Mouse (Mus musculus): ENCODE data around the gene Zgpat. TPM values are rescaled to one million over a fixed set of nuclear protein-coding genes. Genes with fewer than 3 reads are reported as not detected.

Zgpat gene
- polyA plus RNA-seq, 1 experiment from 2014 or later: 81.9 TPM

GRCm38 (mm10) chr2:181364487-181364859, 255 bp upstream of the Zgpat start:
- H3K36me3 ChIP-seq: peaks cover 38% of the 10 kb centered on the region

GRCm38 (mm10) chr2:181365655-181366075, 937 bp downstream of the Zgpat start:
- peak; percentile 60 for ATAC-seq (ENCODE audit: low FRiP score)
- WGBS: 0% methylated on average over 20 of the region's 20 CpGs
- Histone ChIP-seq H3K4me3 (replicated peaks) (peak overlapping the region; percentile 88), H3K27me3 (replicated peaks) (no peaks in the 10 kb centered on the region), H3K27ac (replicated peaks) (peak overlapping the region; percentile 92), H3K9me3 (replicated peaks) (no peaks in the 10 kb centered on the region), H3K9ac (replicated peaks) (peak overlapping the region; percentile 92), H3K4me1 (peaks cover 50% of the 10 kb centered on the region), H3K36me3 (peaks cover 37% of the 10 kb centered on the region), H3K4me2 (peak overlapping the region; percentile 97)

More at GRCm38 (mm10) chr2:181364487-181364859, 255 bp upstream of the Zgpat start:
- H3K4me1 ChIP-seq: peaks cover 50% of the 10 kb centered on the region
- peak overlapping the region; percentile 92 for H3K9ac ChIP-seq (replicated peaks)
- 13% methylated on average over 14 of the region's 14 CpGs for WGBS
- peak overlapping the region; percentile 88 for H3K4me3 ChIP-seq (replicated peaks)
- ATAC-seq (ENCODE audit: low FRiP score): no peak
- no peaks in the 10 kb centered on the region for H3K9me3 ChIP-seq (replicated peaks)
- peak overlapping the region; percentile 97 for H3K4me2 ChIP-seq
- H3K27ac ChIP-seq (replicated peaks): peak overlapping the region; percentile 92
- H3K27me3 ChIP-seq (replicated peaks): no peaks in the 10 kb centered on the region

GRCm38 (mm10) chr2:181370001-181370400, 5.3 kb downstream of the Zgpat start:
- Histone ChIP-seq H3K36me3 (peaks cover 15% of the 10 kb centered on the region), H3K4me1 (peaks cover 33% of the 10 kb centered on the region), H3K4me3 (replicated peaks) (no peak overlapping the region), H3K27me3 (replicated peaks) (no peaks in the 10 kb centered on the region), H3K9me3 (replicated peaks) (no peaks in the 10 kb centered on the region), H3K9ac (replicated peaks) (no peak overlapping the region), H3K4me2 (no peak overlapping the region), H3K27ac (replicated peaks) (no peak overlapping the region)
- WGBS: 98% methylated on average over 5 of the region's 5 CpGs
- no peak for ATAC-seq (ENCODE audit: low FRiP score)

GRCm38 (mm10) chr2:181375787-181376186, 11.1 kb downstream of the Zgpat start:
- peaks cover 29% of the 10 kb centered on the region for H3K36me3 ChIP-seq
- H3K9me3 ChIP-seq (replicated peaks): no peaks in the 10 kb centered on the region
- no peaks in the 10 kb centered on the region for H3K4me1 ChIP-seq
- 84% methylated on average over 2 of the region's 2 CpGs for WGBS
- no peak overlapping the region for H3K27ac ChIP-seq (replicated peaks)
- ATAC-seq (ENCODE audit: low FRiP score): no peak
- H3K4me2 ChIP-seq: no peak overlapping the region
- H3K27me3 ChIP-seq (replicated peaks): no peaks in the 10 kb centered on the region
- no peak overlapping the region for H3K4me3 ChIP-seq (replicated peaks)
- no peak overlapping the region for H3K9ac ChIP-seq (replicated peaks)

- WGBS: 76% methylated on average over 2 of the region's 2 CpGs
- H3K4me2 ChIP-seq: no peak overlapping the region
- H3K9ac ChIP-seq (replicated peaks): no peak overlapping the region
- ATAC-seq (ENCODE audit: low FRiP score): no peak
- H3K27me3 ChIP-seq (replicated peaks): no peaks in the 10 kb centered on the region
- peaks cover 43% of the 10 kb centered on the region for H3K36me3 ChIP-seq
- H3K4me1 ChIP-seq: no peaks in the 10 kb centered on the region
- H3K27ac ChIP-seq (replicated peaks): no peak overlapping the region
- no peak overlapping the region for H3K4me3 ChIP-seq (replicated peaks)
- H3K9me3 ChIP-seq (replicated peaks): no peaks in the 10 kb centered on the region
These were observed 12.5 kb downstream of the Zgpat start for GRCm38 (mm10) chr2:181377230-181377629.

GRCm38 (mm10) chr2:181378701-181379100, 14.0 kb downstream of the Zgpat start:
- Histone ChIP-seq H3K4me1 (no peaks in the 10 kb centered on the region), H3K27ac (replicated peaks) (no peak overlapping the region), H3K9ac (replicated peaks) (no peak overlapping the region), H3K4me2 (no peak overlapping the region), H3K27me3 (replicated peaks) (no peaks in the 10 kb centered on the region), H3K9me3 (replicated peaks) (no peaks in the 10 kb centered on the region), H3K36me3 (peaks cover 58% of the 10 kb centered on the region), H3K4me3 (replicated peaks) (no peak overlapping the region)
- no peak for ATAC-seq (ENCODE audit: low FRiP score)
- 91% methylated on average over 5 of the region's 5 CpGs for WGBS

- Histone ChIP-seq H3K9ac (replicated peaks) (no peak within 1 kb of the TSS), H3K27ac (replicated peaks) (no peak within 1 kb of the TSS), H3K27me3 (replicated peaks) (no peaks in the 10 kb centered on the region), H3K9me3 (replicated peaks) (no peaks in the 10 kb centered on the region), H3K4me2 (no peak within 1 kb of the TSS), H3K4me1 (peaks cover 1% of the 10 kb centered on the region; the same call in 1 of the 2 replicates), H3K36me3 (peaks cover 68% of the 10 kb centered on the region), H3K4me3 (replicated peaks) (no peak within 1 kb of the TSS)
- ATAC-seq (ENCODE audit: low FRiP score): no peak
- 95% methylated on average over 12 of the region's 12 CpGs for whole genome bisulfite sequencing
These were observed 15.1 kb downstream of the Zgpat start, which contains the start of gene Lime1 for GRCm38 (mm10) chr2:181379778-181380177. Lime1 (plus strand) TSS chr2:181380078.

- Histone ChIP-seq H3K9me3 (replicated peaks) (no peaks in the 10 kb centered on the region), H3K4me2 (no peak overlapping the region), H3K4me1 (peaks cover 4% of the 10 kb centered on the region; the same call in 1 of the 2 replicates), H3K4me3 (replicated peaks) (no peak overlapping the region), H3K36me3 (peaks cover 69% of the 10 kb centered on the region), H3K27me3 (replicated peaks) (no peaks in the 10 kb centered on the region), H3K27ac (replicated peaks) (no peak overlapping the region), H3K9ac (replicated peaks) (no peak overlapping the region)
- ATAC-seq (ENCODE audit: low FRiP score): no peak
- 89% methylated on average over 5 of the region's 5 CpGs for WGBS
These were observed 15.5 kb downstream of the Zgpat start for GRCm38 (mm10) chr2:181380251-181380650.

- peaks cover 4% of the 10 kb centered on the region; the same call in 1 of the 2 replicates for H3K4me1 ChIP-seq
- ATAC-seq (ENCODE audit: low FRiP score): no peak
- no peak overlapping the region for H3K4me2 ChIP-seq
- no peak overlapping the region for H3K4me3 ChIP-seq (replicated peaks)
- H3K27ac ChIP-seq (replicated peaks): no peak overlapping the region
- no peak overlapping the region for H3K9ac ChIP-seq (replicated peaks)
- no peaks in the 10 kb centered on the region for H3K9me3 ChIP-seq (replicated peaks)
- no peaks in the 10 kb centered on the region for H3K27me3 ChIP-seq (replicated peaks)
- H3K36me3 ChIP-seq: peaks cover 69% of the 10 kb centered on the region
- 95% methylated on average over 5 of the region's 5 CpGs for WGBS
These were observed 16.4 kb downstream of the Zgpat start for GRCm38 (mm10) chr2:181381107-181381506.

GRCm38 (mm10) chr2:181381631-181382306, 17.0 kb downstream of the Zgpat start:
- Histone ChIP-seq H3K36me3 (peaks cover 67% of the 10 kb centered on the region), H3K27me3 (replicated peaks) (no peaks in the 10 kb centered on the region)

GRCm38 (mm10) chr2:181384463-181384862, 19.7 kb downstream of the Zgpat start:
- 0 out of 2 replicates have a peak overlapping the region, but pooled peaks have one; percentile 23 for H3K27ac ChIP-seq (replicated peaks)
- H3K9ac ChIP-seq (replicated peaks): no peak overlapping the region
- peaks cover 4% of the 10 kb centered on the region; the same call in 1 of the 2 replicates for H3K4me1 ChIP-seq
- H3K36me3 ChIP-seq: peaks cover 59% of the 10 kb centered on the region
- no peaks in the 10 kb centered on the region for H3K27me3 ChIP-seq (replicated peaks)
- no peak overlapping the region for H3K4me2 ChIP-seq
- 92% methylated on average over 7 of the region's 7 CpGs for WGBS
- H3K4me3 ChIP-seq (replicated peaks): no peak overlapping the region
- ATAC-seq (ENCODE audit: low FRiP score): 0 out of 2 replicates have a peak, but pooled peaks have one; percentile 22
- no peaks in the 10 kb centered on the region for H3K9me3 ChIP-seq (replicated peaks)

More at GRCm38 (mm10) chr2:181381631-181382306, 17.0 kb downstream of the Zgpat start:
- no peak overlapping the region for H3K4me2 ChIP-seq
- H3K9me3 ChIP-seq (replicated peaks): no peaks in the 10 kb centered on the region
- 88% methylated on average over 6 of the region's 6 CpGs for WGBS
- no peak overlapping the region for H3K27ac ChIP-seq (replicated peaks)
- no peak overlapping the region for H3K9ac ChIP-seq (replicated peaks)
- H3K4me1 ChIP-seq: peaks cover 4% of the 10 kb centered on the region; the same call in 1 of the 2 replicates
- no peak overlapping the region for H3K4me3 ChIP-seq (replicated peaks)
- no peak for ATAC-seq (ENCODE audit: low FRiP score)

- 77% methylated on average over 4 of the region's 4 CpGs for WGBS
- H3K9ac ChIP-seq (replicated peaks): 0 out of 2 replicates have a peak overlapping the region, but pooled peaks have one; percentile 0
- H3K27me3 ChIP-seq (replicated peaks): no peaks in the 10 kb centered on the region
- H3K27ac ChIP-seq (replicated peaks): 0 out of 2 replicates have a peak overlapping the region, but pooled peaks have one; percentile 23
- H3K4me1 ChIP-seq: peaks cover 4% of the 10 kb centered on the region; the same call in 1 of the 2 replicates
- H3K36me3 ChIP-seq: peaks cover 59% of the 10 kb centered on the region
- no peaks in the 10 kb centered on the region for H3K9me3 ChIP-seq (replicated peaks)
- no peak overlapping the region for H3K4me3 ChIP-seq (replicated peaks)
- peak; percentile 36 for ATAC-seq (ENCODE audit: low FRiP score)
- H3K4me2 ChIP-seq: no peak overlapping the region
These were observed 20.2 kb downstream of the Zgpat start for GRCm38 (mm10) chr2:181384919-181385391.

All from neural tube, embryonic 15.5 days (tissue).